Mouse (Mus musculus) forebrain, postnatal 0 days (tissue): ENCODE measurements around the gene Ssr2. TPM values are rescaled to one million over a fixed set of nuclear protein-coding genes. Genes with fewer than 3 reads are reported as not detected.
A peak's percentile ranks its signal among the peaks of the same experiment; 100 is the strongest.

Experiments used
- ATAC-seq: fragments of 200-750 bp; cut with Nextera tagmentation; 2 replicates; pipeline ENCODE4 v1.8.0; 2017; ENCODE audit warnings: mild to moderate bottlenecking, moderate library complexity
- DNase-seq: peaks from one replicate; pipeline ENCODE4 v3.0.0-alpha.2; 2015
- H3K27ac ChIP-seq: fragments of 300-500 bp; sonication (generic); 2 replicates; pipeline ENCODE4 v1.5.1; 2014; ENCODE audit warnings: low read depth, mild to moderate bottlenecking, antibody characterized with exemption, low read length, moderate library complexity, mixed read lengths
- H3K27me3 ChIP-seq: fragments of 300-500 bp; sonication (generic); 2 replicates; pipeline ENCODE4 v1.6.1; 2014; ENCODE audit warnings: mild to moderate bottlenecking, low read length, mixed read lengths; ENCODE audit not compliant: insufficient read depth
- H3K36me3 ChIP-seq: fragments of 300-500 bp; sonication (generic); 2 replicates; pipeline ENCODE4 v1.6.1; 2014; ENCODE audit warnings: mild to moderate bottlenecking, moderate library complexity; ENCODE audit not compliant: insufficient read depth
- H3K4me1 ChIP-seq: fragments of 300-500 bp; sonication (generic); 2 replicates; pipeline ENCODE4 v1.6.1; 2014; ENCODE audit warnings: antibody characterized with exemption; ENCODE audit not compliant: insufficient read depth
- H3K4me2 ChIP-seq: fragments of 300-500 bp; sonication (generic); 2 replicates; pipeline ENCODE4 v1.6.1; 2014; ENCODE audit warnings: low read depth, mild to moderate bottlenecking, moderate library complexity
- H3K4me3 ChIP-seq: fragments of 300-500 bp; sonication (generic); 2 replicates; pipeline ENCODE4 v1.5.1; 2014; ENCODE audit warnings: low read depth, low read length, mixed read lengths
- H3K9ac ChIP-seq: fragments of 300-500 bp; sonication (generic); 2 replicates; pipeline ENCODE4 v1.6.1; 2014; ENCODE audit warnings: mild to moderate bottlenecking
- H3K9me3 ChIP-seq: fragments of 300-500 bp; sonication (generic); 2 replicates; pipeline ENCODE4 v1.6.1; 2016; ENCODE audit warnings: low read length
- CTCF ChIP-seq: sonication (generic); IDR thresholded peaks from 2 replicates; pipeline ENCODE4 v1.5.1; 2016; ENCODE audit warnings: antibody characterized with exemption, control low read depth, low read depth
- WGBS: fragments of 180-500 bp; shearing (Covaris S2); extraction: QIAGEN DNeasy Blood & Tissue Kit; methylation state at CpG from one replicate; pipeline ENCODE4 v1.1.7; 2014; 5-methylcytosine and 5-hydroxymethylcytosine counted together
- polyA plus RNA-seq: library from polyadenylated mRNA; unstranded; fragments of >200 nt; fragmentation: Nextera tagmentation; extraction: Ambion mirVana; gene quantifications from 2 replicates; pipeline ENCODE4 v1.2.1, GENCODE M21; 2015
- total RNA-seq: library from RNA; depleted of rRNA; stranded (reverse); fragments of >200 nt; gene quantifications from 2 replicates; pipeline ENCODE4 v1.2.3, GENCODE M21; 2014

The Ssr2 gene
- total and polyA plus RNA-seq, 2 experiments from 2014 or later: 204 to 254 TPM

- H3K4me1 ChIP-seq: peaks cover 17% of the 10 kb centered on the region
- no peak for ATAC-seq
- 42% methylated on average over 2 of the region's 2 CpGs for WGBS
Measured at GRCm38 (mm10) chr3:88624951-88625350, 49.3 kb downstream of the Ssr2 start.

GRCm38 (mm10) chr3:88625531-88625930 is 49.9 kb downstream of the Ssr2 start:
- TF ChIP-seq CTCF: no peak
- 89% methylated on average over 7 of the region's 7 CpGs for WGBS
- 0 out of 2 replicates have a peak overlapping the region, but pooled peaks have one; percentile 94 for H3K27ac ChIP-seq
- DNase-seq: no peak
- H3K36me3 ChIP-seq: peaks cover 16% of the 10 kb centered on the region
- no peaks in the 10 kb centered on the region for H3K9me3 ChIP-seq
- peaks cover 15% of the 10 kb centered on the region for H3K4me1 ChIP-seq
- ATAC-seq: no peak
- no peak overlapping the region for H3K9ac ChIP-seq
- H3K4me2 ChIP-seq: no peak overlapping the region
- no peak overlapping the region for H3K4me3 ChIP-seq
- no peaks in the 10 kb centered on the region for H3K27me3 ChIP-seq

More at GRCm38 (mm10) chr3:88624951-88625350, 49.3 kb downstream of the Ssr2 start:
- Histone ChIP-seq H3K9me3 (no peaks in the 10 kb centered on the region), H3K27ac (peak overlapping the region; percentile 94), H3K36me3 (peaks cover 10% of the 10 kb centered on the region), H3K4me3 (no peak overlapping the region), H3K4me2 (peak overlapping the region; percentile 92), H3K9ac (peak overlapping the region; percentile 95), H3K27me3 (no peaks in the 10 kb centered on the region)
- DNase-seq: no peak
- TF ChIP-seq CTCF: no peak

- ATAC-seq (no peak), DNase-seq (no peak)
- Histone ChIP-seq H3K4me3 (no peak overlapping the region), H3K36me3 (peaks cover 23% of the 10 kb centered on the region), H3K4me2 (no peak overlapping the region), H3K9ac (no peak overlapping the region), H3K27ac (no peak overlapping the region), H3K9me3 (no peaks in the 10 kb centered on the region), H3K4me1 (peaks cover 12% of the 10 kb centered on the region), H3K27me3 (no peaks in the 10 kb centered on the region)
- 63% methylated on average over 7 of the region's 7 CpGs for WGBS
- no peak for TF ChIP-seq CTCF
Measured at GRCm38 (mm10) chr3:88626316-88626715, 50.6 kb downstream of the Ssr2 start.

GRCm38 (mm10) chr3:88627114-88627513 is 51.4 kb downstream of the Ssr2 start:
- no peak overlapping the region for H3K4me2 ChIP-seq
- H3K27me3 ChIP-seq: no peaks in the 10 kb centered on the region
- H3K4me3 ChIP-seq: no peak overlapping the region
- WGBS: 68% methylated on average over 4 of the region's 4 CpGs
- no peak for TF ChIP-seq CTCF
- peaks cover 31% of the 10 kb centered on the region for H3K36me3 ChIP-seq
- ATAC-seq (no peak), DNase-seq (no peak)
- peaks cover 12% of the 10 kb centered on the region for H3K4me1 ChIP-seq
- no peak overlapping the region for H3K27ac ChIP-seq
- H3K9ac ChIP-seq: no peak overlapping the region; the same call in 1 of the 2 replicates
- H3K9me3 ChIP-seq: no peaks in the 10 kb centered on the region

GRCm38 (mm10) chr3:88627535-88627934 is 51.9 kb downstream of the Ssr2 start:
- Histone ChIP-seq H3K9me3 (no peaks in the 10 kb centered on the region), H3K4me2 (no peak overlapping the region), H3K4me3 (no peak overlapping the region), H3K27ac (no peak overlapping the region), H3K27me3 (no peaks in the 10 kb centered on the region), H3K36me3 (peaks cover 36% of the 10 kb centered on the region), H3K9ac (no peak overlapping the region), H3K4me1 (peaks cover 12% of the 10 kb centered on the region)
- WGBS: 77% methylated on average over 2 of the region's 2 CpGs
- ATAC-seq (no peak), DNase-seq (no peak)
- TF ChIP-seq CTCF: no peak

- H3K4me2 ChIP-seq: no peak overlapping the region
- no peak for TF ChIP-seq CTCF
- peaks cover 48% of the 10 kb centered on the region for H3K36me3 ChIP-seq
- H3K27me3 ChIP-seq: no peaks in the 10 kb centered on the region
- 77% methylated on average over 4 of the region's 4 CpGs for WGBS
- H3K4me3 ChIP-seq: no peak overlapping the region
- peaks cover 12% of the 10 kb centered on the region for H3K4me1 ChIP-seq
- H3K9me3 ChIP-seq: no peaks in the 10 kb centered on the region
- no peak for ATAC-seq
- DNase-seq: no peak
- H3K27ac ChIP-seq: no peak overlapping the region
- H3K9ac ChIP-seq: no peak overlapping the region
Measured at GRCm38 (mm10) chr3:88628766-88629165, 53.1 kb downstream of the Ssr2 start.

GRCm38 (mm10) chr3:88629244-88629643 is 53.6 kb downstream of the Ssr2 start:
- H3K4me2 ChIP-seq: no peak overlapping the region
- DNase-seq: no peak
- H3K36me3 ChIP-seq: peaks cover 53% of the 10 kb centered on the region
- H3K9me3 ChIP-seq: no peaks in the 10 kb centered on the region
- 74% methylated on average over 13 of the region's 13 CpGs for WGBS
- peak; percentile 26; the same call in 1 of the 2 replicates for ATAC-seq
- H3K27me3 ChIP-seq: no peaks in the 10 kb centered on the region
- H3K4me1 ChIP-seq: peaks cover 11% of the 10 kb centered on the region
- no peak for TF ChIP-seq CTCF
- H3K4me3 ChIP-seq: no peak overlapping the region
- H3K9ac ChIP-seq: no peak overlapping the region
- 0 out of 2 replicates have a peak overlapping the region, but pooled peaks have one; percentile 21 for H3K27ac ChIP-seq

GRCm38 (mm10) chr3:88630018-88630417 is 54.3 kb downstream of the Ssr2 start:
- H3K36me3 ChIP-seq: peaks cover 60% of the 10 kb centered on the region
- no peak overlapping the region for H3K4me3 ChIP-seq
- no peak for TF ChIP-seq CTCF
- DNase-seq: no peak
- 0 out of 2 replicates have a peak, but pooled peaks have one; percentile 13 for ATAC-seq
- H3K4me2 ChIP-seq: no peak overlapping the region
- H3K27ac ChIP-seq: no peak overlapping the region
- H3K4me1 ChIP-seq: peaks cover 3% of the 10 kb centered on the region; the same call in 1 of the 2 replicates
- 80% methylated on average over 9 of the region's 9 CpGs for WGBS
- H3K9me3 ChIP-seq: no peaks in the 10 kb centered on the region
- H3K27me3 ChIP-seq: no peaks in the 10 kb centered on the region
- H3K9ac ChIP-seq: no peak overlapping the region
